Mouse (Mus musculus): ENCODE measurements around the gene Agtpbp1. TPM values are rescaled to one million over a fixed set of nuclear protein-coding genes. Genes with fewer than 3 reads are reported as not detected.
"Not testable (repeated sequence)": the region's sequence is repeated elsewhere in the genome, so short reads cannot be mapped to it uniquely, and the experiment has no call there.

Agtpbp1 gene
- total RNA-seq, 1 experiment: 25.0 TPM

DNA sequence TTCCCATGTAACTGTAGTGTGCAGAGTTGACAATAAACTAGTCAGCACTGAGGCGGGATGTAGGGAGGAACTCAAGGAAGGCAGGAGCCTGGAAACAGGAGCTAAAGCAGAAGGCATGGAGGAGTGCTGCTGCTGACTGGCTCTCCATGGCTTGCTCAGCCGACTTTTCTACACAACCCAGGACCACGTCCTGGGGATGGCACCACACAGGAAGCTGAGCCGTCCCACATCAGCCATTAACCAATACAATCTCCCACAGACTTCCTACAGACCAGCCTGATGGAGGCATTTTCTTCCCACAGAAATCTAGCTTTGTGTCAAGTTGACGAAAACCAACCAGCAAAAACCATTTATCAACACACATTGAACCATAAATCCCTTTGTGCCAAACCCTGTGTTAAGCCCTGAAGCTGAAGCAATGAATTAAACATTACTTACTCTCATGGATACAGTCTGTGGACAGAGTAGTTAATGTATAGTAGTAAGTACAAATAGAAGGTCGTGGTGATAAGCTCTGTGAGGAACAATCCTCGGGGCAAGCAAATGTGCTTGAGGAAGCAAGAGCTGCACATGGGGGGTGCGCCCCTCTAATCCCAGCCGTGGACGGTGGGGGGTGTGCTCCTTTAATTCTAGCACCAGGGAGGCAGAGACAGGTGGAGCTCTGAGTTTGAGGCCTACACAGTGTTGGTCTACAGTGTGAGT lies 20.3 kb upstream of the Agtpbp1 start:
- no peak overlapping the region for H3K27ac ChIP-seq (ENCODE audit: insufficient read depth, low read depth, low read length, poor library complexity, severe bottlenecking)
- no peak overlapping the region for H3K4me3 ChIP-seq (ENCODE audit: insufficient read depth in 1 of 2, low read depth in 1 of 2, low read length in 2 of 2, poor library complexity in 1 of 2, severe bottlenecking in 1 of 2)
- no peak for DNase-seq (ENCODE audit: low read depth, low spot score)
- H3K9ac ChIP-seq (ENCODE audit: insufficient read depth, low read depth, low read length, poor library complexity, severe bottlenecking): no peak overlapping the region
- no peaks in the 10 kb centered on the region for H3K4me1 ChIP-seq (ENCODE audit: control insufficient read depth in 2 of 2, insufficient read depth in 2 of 2, low read length in 2 of 2, poor library complexity in 1 of 2)
- in situ Hi-C loops (cut with MboI; ENCODE audit: low sequenced_read_pairs in 2 of 2, unreplicated experiment in 2 of 2): no loop called here
- no peak for TF ChIP-seq ZNF384 (IDR thresholded peaks at IDR 0.05; ENCODE audit: low read depth, low read length)
- TF ChIP-seq CHD2 (IDR thresholded peaks at IDR 0.05; ENCODE audit: low read depth, low read length): no peak
- no peak for TF ChIP-seq HCFC1 (IDR thresholded peaks at IDR 0.05; ENCODE audit: borderline replicate concordance, insufficient read depth, low read length)
- no peak for TF ChIP-seq MAFK (IDR thresholded peaks at IDR 0.05; ENCODE audit: insufficient read depth, low read depth, low read length)
- TF ChIP-seq ZC3H11A (IDR thresholded peaks at IDR 0.05; ENCODE audit: borderline replicate concordance, low read depth, low read length): no peak
- peaks cover 24% of the 10 kb centered on the region for H3K36me3 ChIP-seq (ENCODE audit: control insufficient read depth, insufficient read depth, low read length, poor library complexity, severe bottlenecking)
- H3K9me3 ChIP-seq (ENCODE audit: control insufficient read depth, insufficient read depth, low read depth, low read length): no peaks in the 10 kb centered on the region

DNA sequence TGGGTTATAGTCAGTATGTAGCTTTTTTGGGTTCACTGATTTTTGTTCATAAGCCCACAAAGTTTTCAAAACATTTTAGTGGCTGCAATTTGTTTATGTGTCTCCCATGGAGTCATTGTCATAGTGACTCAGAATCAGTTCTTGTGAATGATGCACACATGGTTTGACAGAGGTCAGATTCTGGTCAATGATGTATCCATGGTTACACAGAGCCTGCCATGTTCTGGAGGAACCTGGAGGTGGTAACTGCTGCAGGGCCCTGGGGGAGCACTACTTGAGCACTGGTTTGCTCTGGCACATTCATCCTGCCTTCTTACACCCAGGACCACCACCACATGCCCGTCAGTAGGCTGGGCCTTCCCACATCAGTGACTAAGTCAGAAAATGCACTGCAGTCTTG lies 19.5 kb upstream of the Agtpbp1 start:
- Histone ChIP-seq H3K9ac (ENCODE audit: insufficient read depth, low read depth, low read length, poor library complexity, severe bottlenecking) (no peak overlapping the region), H3K9me3 (ENCODE audit: control insufficient read depth, insufficient read depth, low read depth, low read length) (no peaks in the 10 kb centered on the region), H3K27ac (ENCODE audit: insufficient read depth, low read depth, low read length, poor library complexity, severe bottlenecking) (no peak overlapping the region), H3K4me3 (ENCODE audit: insufficient read depth in 1 of 2, low read depth in 1 of 2, low read length in 2 of 2, poor library complexity in 1 of 2, severe bottlenecking in 1 of 2) (no peak overlapping the region), H3K4me1 (ENCODE audit: control insufficient read depth in 2 of 2, insufficient read depth in 2 of 2, low read length in 2 of 2, poor library complexity in 1 of 2) (no peaks in the 10 kb centered on the region), H3K36me3 (ENCODE audit: control insufficient read depth, insufficient read depth, low read length, poor library complexity, severe bottlenecking) (peaks cover 28% of the 10 kb centered on the region)
- no peak for TF ChIP-seq HCFC1 (IDR thresholded peaks at IDR 0.05; ENCODE audit: borderline replicate concordance, insufficient read depth, low read length)
- no peak for TF ChIP-seq CHD2 (IDR thresholded peaks at IDR 0.05; ENCODE audit: low read depth, low read length)
- TF ChIP-seq ZNF384 (IDR thresholded peaks at IDR 0.05; ENCODE audit: low read depth, low read length): no peak
- no peak for DNase-seq (ENCODE audit: low read depth, low spot score)
- in situ Hi-C loops (cut with MboI; ENCODE audit: low sequenced_read_pairs in 2 of 2, unreplicated experiment in 2 of 2): no loop called here

DNA sequence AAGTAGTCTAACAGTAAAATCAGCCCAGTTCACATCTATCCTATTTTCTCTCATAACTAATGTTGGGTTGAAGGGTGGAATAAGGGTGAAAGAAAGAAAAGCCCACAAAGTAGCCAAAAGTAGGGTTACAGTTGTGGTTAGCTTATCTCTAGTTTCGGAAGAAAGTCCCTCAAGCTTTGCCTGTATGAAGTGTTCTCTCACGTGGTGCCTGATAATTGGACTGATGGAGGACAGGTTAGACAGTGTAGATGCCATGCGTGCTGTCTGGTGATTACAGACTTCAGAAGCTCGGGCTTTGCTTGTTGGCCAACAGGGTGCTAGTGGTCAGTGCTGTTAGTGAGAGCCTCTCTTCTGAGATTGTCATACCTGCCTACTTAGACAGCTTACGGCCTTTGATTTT lies 18.1 kb upstream of the Agtpbp1 start:
- TF ChIP-seq MAFK (IDR thresholded peaks at IDR 0.05; ENCODE audit: insufficient read depth, low read depth, low read length) (no peak), ZC3H11A (IDR thresholded peaks at IDR 0.05; ENCODE audit: borderline replicate concordance, low read depth, low read length) (no peak), CHD2 (IDR thresholded peaks at IDR 0.05; ENCODE audit: low read depth, low read length) (no peak), ZNF384 (IDR thresholded peaks at IDR 0.05; ENCODE audit: low read depth, low read length) (no peak), HCFC1 (IDR thresholded peaks at IDR 0.05; ENCODE audit: borderline replicate concordance, insufficient read depth, low read length) (no peak)
- Histone ChIP-seq H3K27ac (ENCODE audit: insufficient read depth, low read depth, low read length, poor library complexity, severe bottlenecking) (no peak overlapping the region), H3K9me3 (ENCODE audit: control insufficient read depth, insufficient read depth, low read depth, low read length) (no peaks in the 10 kb centered on the region), H3K4me1 (ENCODE audit: control insufficient read depth in 2 of 2, insufficient read depth in 2 of 2, low read length in 2 of 2, poor library complexity in 1 of 2) (no peaks in the 10 kb centered on the region), H3K9ac (ENCODE audit: insufficient read depth, low read depth, low read length, poor library complexity, severe bottlenecking) (no peak overlapping the region), H3K36me3 (ENCODE audit: control insufficient read depth, insufficient read depth, low read length, poor library complexity, severe bottlenecking) (peaks cover 26% of the 10 kb centered on the region), H3K4me3 (ENCODE audit: insufficient read depth in 1 of 2, low read depth in 1 of 2, low read length in 2 of 2, poor library complexity in 1 of 2, severe bottlenecking in 1 of 2) (no peak overlapping the region)
- in situ Hi-C loops (cut with MboI; ENCODE audit: low sequenced_read_pairs in 2 of 2, unreplicated experiment in 2 of 2): no loop called here
- DNase-seq (ENCODE audit: low read depth, low spot score): no peak

DNA sequence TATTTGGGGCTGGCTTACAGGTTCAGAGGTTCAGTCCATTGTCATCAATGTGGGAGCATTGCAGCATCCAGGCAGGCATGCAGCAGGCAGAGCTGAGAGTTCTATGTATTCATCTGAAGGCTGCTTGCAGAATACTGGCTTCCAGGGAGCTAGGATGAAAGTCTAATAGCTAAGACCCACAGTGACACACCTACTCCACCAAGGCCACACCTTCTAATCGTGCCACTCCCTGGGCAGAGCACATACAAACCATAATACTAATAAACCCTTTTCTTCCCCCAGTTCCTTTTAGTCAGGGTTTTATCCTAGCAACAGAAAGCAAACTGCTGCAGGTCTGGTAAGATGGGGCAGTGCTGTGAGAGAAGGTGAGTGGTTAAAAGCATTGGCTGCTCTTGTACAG lies 7.6 kb upstream of the Agtpbp1 start:
- Histone ChIP-seq H3K4me3 (ENCODE audit: insufficient read depth in 1 of 2, low read depth in 1 of 2, low read length in 2 of 2, poor library complexity in 1 of 2, severe bottlenecking in 1 of 2) (no peak overlapping the region), H3K36me3 (ENCODE audit: control insufficient read depth, insufficient read depth, low read length, poor library complexity, severe bottlenecking) (peaks cover 10% of the 10 kb centered on the region), H3K4me1 (ENCODE audit: control insufficient read depth in 2 of 2, insufficient read depth in 2 of 2, low read length in 2 of 2, poor library complexity in 1 of 2) (peaks cover 0 to 4% of the 10 kb centered on the region in 2 experiments; a peak in 1 of 4 replicates), H3K27ac (ENCODE audit: insufficient read depth, low read depth, low read length, poor library complexity, severe bottlenecking) (no peak overlapping the region), H3K9ac (ENCODE audit: insufficient read depth, low read depth, low read length, poor library complexity, severe bottlenecking) (no peak overlapping the region), H3K9me3 (ENCODE audit: control insufficient read depth, insufficient read depth, low read depth, low read length) (no peaks in the 10 kb centered on the region)
- no peak for DNase-seq (ENCODE audit: low read depth, low spot score)
- no peak for TF ChIP-seq CHD2 (IDR thresholded peaks at IDR 0.05; ENCODE audit: low read depth, low read length)
- TF ChIP-seq HCFC1 (IDR thresholded peaks at IDR 0.05; ENCODE audit: borderline replicate concordance, insufficient read depth, low read length): no peak
- no peak for TF ChIP-seq MAFK (IDR thresholded peaks at IDR 0.05; ENCODE audit: insufficient read depth, low read depth, low read length)
- TF ChIP-seq ZNF384 (IDR thresholded peaks at IDR 0.05; ENCODE audit: low read depth, low read length): no peak
- no peak for TF ChIP-seq ZC3H11A (IDR thresholded peaks at IDR 0.05; ENCODE audit: borderline replicate concordance, low read depth, low read length)
- in situ Hi-C loops (cut with MboI; ENCODE audit: low sequenced_read_pairs in 2 of 2, unreplicated experiment in 2 of 2): no loop called here

DNA sequence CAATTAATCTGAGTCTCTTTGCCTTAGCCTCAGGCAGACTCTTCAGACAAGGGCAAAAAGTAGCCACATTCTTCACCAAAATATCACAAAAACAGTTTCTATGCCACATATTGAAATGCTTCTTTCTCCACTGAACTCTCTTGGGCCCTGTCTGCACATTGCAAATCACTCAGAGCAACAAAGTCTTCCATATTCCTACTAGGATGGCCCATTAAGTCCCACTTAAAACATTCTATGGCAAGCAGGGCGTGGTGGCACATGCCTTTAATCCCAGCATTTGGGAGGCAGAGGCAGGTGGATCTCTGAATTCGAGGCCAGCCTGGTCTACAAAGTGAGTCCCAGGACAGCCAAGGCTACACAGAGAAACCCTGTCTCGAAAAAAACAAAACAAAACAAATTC lies 7.0 kb upstream of the Agtpbp1 start:
- H3K9me3 ChIP-seq (ENCODE audit: control insufficient read depth, insufficient read depth, low read depth, low read length); in situ Hi-C loops (cut with MboI; ENCODE audit: low sequenced_read_pairs in 2 of 2, unreplicated experiment in 2 of 2); H3K4me1 ChIP-seq (ENCODE audit: control insufficient read depth in 2 of 2, insufficient read depth in 2 of 2, low read length in 2 of 2, poor library complexity in 1 of 2); H3K4me3 ChIP-seq (ENCODE audit: insufficient read depth in 1 of 2, low read depth in 1 of 2, low read length in 2 of 2, poor library complexity in 1 of 2, severe bottlenecking in 1 of 2); H3K27ac ChIP-seq (ENCODE audit: insufficient read depth, low read depth, low read length, poor library complexity, severe bottlenecking); H3K9ac ChIP-seq (ENCODE audit: insufficient read depth, low read depth, low read length, poor library complexity, severe bottlenecking): not testable (repeated sequence)
- peaks cover 13% of the 10 kb centered on the region for H3K36me3 ChIP-seq (ENCODE audit: control insufficient read depth, insufficient read depth, low read length, poor library complexity, severe bottlenecking)
- peak; percentile 31 for DNase-seq (ENCODE audit: low read depth, low spot score)
